ENCODE assay signal across 8 mouse cellular contexts in genomic region chr12:30584863-30585262, GRCm38 (mm10). TPM values are rescaled to one million over a fixed set of nuclear protein-coding genes. Genes with fewer than 3 reads are reported as not detected.
DNase-seq lines count a peak whose midpoint lies in the region; ATAC-seq lines count a peak whose summit lies in the region.

No protein-coding gene starts in this region.

- peak overlapping the region; percentile 61 for H3K4me3 ChIP-seq in heart, embryonic 13.5 days

- peaks cover 31% of the 10 kb centered on the region for H3K36me3 ChIP-seq in heart, embryonic 13.5 days

- intact Hi-C loops in heart, postnatal 14 days (cut with DNase I) = loop anchor here (2.0 to 5.0 kb wide), 2 partner anchors 534 to 678 kb away; no protein-coding TSS in a partner anchor

- H3K4me2 ChIP-seq in heart, embryonic 13.5 days = peak overlapping the region; percentile 83

- no peak for ATAC-seq in heart, embryonic 13.5 days (ENCODE audit: extremely low read depth, insufficient number of reproducible peaks, low FRiP score, low TSS enrichment)
- ATAC-seq in activated CD4-positive, CD25-positive, alpha-beta regulatory T cell, adult 4 months = peak; percentile 4
- peak; percentile 5 to 20; a peak in 2 of 4 replicates for ATAC-seq in hematopoietic stem cell, adult 5-6 weeks (replicated peaks in 1 of 2; ENCODE audit: insufficient read depth in 1 of 2, low FRiP score in 2 of 2, low TSS enrichment in 1 of 2, low read depth in 1 of 2, poor library complexity in 2 of 2, severe bottlenecking in 2 of 2)
- ATAC-seq in megakaryocyte progenitor cell, adult 5-6 weeks (replicated peaks; ENCODE audit: poor library complexity) = peak; percentile 15

- no peaks in the 10 kb centered on the region for H3K27me3 ChIP-seq in heart, embryonic 13.5 days (replicated peaks)

- peaks cover 11% of the 10 kb centered on the region for H3K4me1 ChIP-seq in heart, embryonic 13.5 days

- no peak for DNase-seq in heart, postnatal 14 days
- no peak for DNase-seq in gastrocnemius, postnatal 25 days
- DNase-seq in cerebellum, postnatal 4 days (ENCODE audit: low spot score in 2 of 2) = no peak
- DNase-seq in layer of hippocampus, postnatal 36 days = no peak

- WGBS in heart, embryonic 13.5 days = 9% methylated on average over 6 of the region's 6 CpGs

- H3K9me3 ChIP-seq in heart, embryonic 13.5 days = no peaks in the 10 kb centered on the region

- H3K9ac ChIP-seq in heart, embryonic 13.5 days = peak overlapping the region; percentile 83

- H3K27ac ChIP-seq in heart, embryonic 13.5 days (replicated peaks) = peak overlapping the region; percentile 76

RNA-seq across cellular contexts. Expression of gene Tmem18, which starts 0.6 kb away (rescaled TPM):
- polyA plus RNA-seq in heart, embryonic 13.5 days (2015; fragmentation: Nextera tagmentation; extraction: Ambion mirVana) = 12.8 and 13.1 TPM in 2 replicates
- 10 to 100 TPM in 1 of 2 experiments, 1 to 10 TPM in 1; 9.8 to 10.1 TPM for total RNA-seq in heart, postnatal 14 days (2021)
- polyA plus RNA-seq in activated CD4-positive, CD25-positive, alpha-beta regulatory T cell, adult 4 months (2017; shearing (Covaris generic)) = 10 to 100 TPM; 15.7 to 24.8 TPM
- total RNA-seq in hematopoietic stem cell, adult 5-6 weeks (2017) = 11.7 and 23.5 TPM in 2 replicates
- total RNA-seq in megakaryocyte progenitor cell, adult 5-6 weeks (2015) = 12.5 and 16.3 TPM in 2 replicates
- total RNA-seq in megakaryocyte progenitor cell, adult 5-6 weeks (2017) = 13.2 and 15.0 TPM in 2 replicates
- 1 to 10 TPM; 5.5 to 7.0 TPM for total RNA-seq in gastrocnemius, postnatal 25 days (2021)
- 10 to 100 TPM; 37.4 to 39.3 TPM for total RNA-seq in layer of hippocampus, postnatal 36 days (2021)
